Mouse (Mus musculus): ENCODE data around the gene Per1. TPM values are rescaled to one million over a fixed set of nuclear protein-coding genes. Genes with fewer than 3 reads are reported as not detected.

Per1 gene
- polyA plus RNA-seq, 1 experiment from 2014 or later: 8.0 TPM

DNA sequence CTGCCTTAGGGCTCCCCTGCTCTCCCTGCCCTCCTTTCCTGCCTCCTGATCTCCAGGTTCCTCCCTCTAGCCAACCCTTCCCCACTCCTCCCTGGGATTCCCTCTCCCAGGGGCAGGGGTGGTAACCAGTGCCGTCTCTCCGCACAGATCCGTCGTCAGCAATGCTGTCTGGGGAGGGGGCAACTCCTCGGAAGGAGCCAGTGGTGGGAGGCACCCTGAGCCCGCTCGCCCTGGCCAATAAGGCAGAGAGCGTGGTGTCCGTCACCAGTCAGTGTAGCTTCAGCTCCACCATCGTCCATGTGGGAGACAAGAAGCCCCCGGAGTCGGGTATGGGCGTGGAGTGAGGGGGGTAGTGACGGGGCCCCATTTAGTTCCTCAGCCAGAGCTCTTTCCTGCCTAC, 9.5 kb downstream of the Per1 start:
- Histone ChIP-seq H3K9me3 (no peaks in the 10 kb centered on the region), H3K4me2 (no peak overlapping the region), H3K36me3 (peaks cover 89% of the 10 kb centered on the region), H3K4me1 (replicated peaks) (peaks cover 17% of the 10 kb centered on the region), H3K4me3 (no peak overlapping the region), H3K9ac (no peak overlapping the region), H3K27me3 (no peaks in the 10 kb centered on the region), H3K27ac (replicated peaks) (no peak overlapping the region)
- ATAC-seq (ENCODE audit: low read depth): no peak
- 91% methylated on average over 14 of the region's 14 CpGs for WGBS

GRCm38 (mm10) chr11:69105227-69105626, 10.2 kb downstream of the Per1 start:
- H3K9me3 ChIP-seq: no peaks in the 10 kb centered on the region
- 89% methylated on average over 6 of the region's 6 CpGs for WGBS
- no peak overlapping the region for H3K4me2 ChIP-seq
- no peaks in the 10 kb centered on the region for H3K27me3 ChIP-seq
- peaks cover 15% of the 10 kb centered on the region for H3K4me1 ChIP-seq (replicated peaks)
- H3K27ac ChIP-seq (replicated peaks): no peak overlapping the region
- ATAC-seq (ENCODE audit: low read depth): no peak
- H3K36me3 ChIP-seq: peaks cover 90% of the 10 kb centered on the region
- no peak overlapping the region for H3K4me3 ChIP-seq
- H3K9ac ChIP-seq: no peak overlapping the region

GRCm38 (mm10) chr11:69105796-69106195, 10.8 kb downstream of the Per1 start:
- Histone ChIP-seq H3K9me3 (no peaks in the 10 kb centered on the region), H3K36me3 (peaks cover 88% of the 10 kb centered on the region), H3K4me1 (replicated peaks) (peaks cover 13% of the 10 kb centered on the region), H3K27me3 (no peaks in the 10 kb centered on the region), H3K27ac (replicated peaks) (no peak overlapping the region), H3K9ac (no peak overlapping the region), H3K4me2 (no peak overlapping the region), H3K4me3 (no peak overlapping the region)
- ATAC-seq (ENCODE audit: low read depth): no peak
- WGBS: 98% methylated on average over 2 of the region's 2 CpGs

DNA sequence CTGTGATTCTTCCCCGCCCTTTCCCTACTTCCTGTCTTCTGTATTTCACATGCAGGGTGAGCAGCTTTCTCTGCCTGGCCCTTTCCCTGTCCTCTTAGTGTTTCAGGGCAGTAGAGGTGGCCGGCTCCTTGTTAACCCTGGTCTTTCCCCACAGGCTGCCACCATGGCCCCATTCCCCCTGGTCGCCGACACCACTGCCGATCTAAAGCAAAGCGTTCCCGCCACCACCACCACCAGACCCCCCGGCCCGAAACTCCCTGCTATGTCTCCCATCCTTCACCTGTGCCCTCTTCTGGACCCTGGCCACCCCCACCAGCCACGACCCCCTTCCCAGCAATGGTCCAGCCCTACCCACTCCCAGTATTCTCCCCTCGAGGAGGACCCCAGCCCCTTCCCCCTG, 11.3 kb downstream of the Per1 start:
- WGBS: 91% methylated on average over 11 of the region's 11 CpGs
- H3K4me1 ChIP-seq (replicated peaks): peaks cover 12% of the 10 kb centered on the region
- no peak overlapping the region for H3K27ac ChIP-seq (replicated peaks)
- no peak overlapping the region for H3K9ac ChIP-seq
- H3K27me3 ChIP-seq: no peaks in the 10 kb centered on the region
- no peak for ATAC-seq (ENCODE audit: low read depth)
- H3K9me3 ChIP-seq: no peaks in the 10 kb centered on the region
- H3K4me2 ChIP-seq: no peak overlapping the region
- H3K4me3 ChIP-seq: no peak overlapping the region
- H3K36me3 ChIP-seq: peaks cover 83% of the 10 kb centered on the region

DNA sequence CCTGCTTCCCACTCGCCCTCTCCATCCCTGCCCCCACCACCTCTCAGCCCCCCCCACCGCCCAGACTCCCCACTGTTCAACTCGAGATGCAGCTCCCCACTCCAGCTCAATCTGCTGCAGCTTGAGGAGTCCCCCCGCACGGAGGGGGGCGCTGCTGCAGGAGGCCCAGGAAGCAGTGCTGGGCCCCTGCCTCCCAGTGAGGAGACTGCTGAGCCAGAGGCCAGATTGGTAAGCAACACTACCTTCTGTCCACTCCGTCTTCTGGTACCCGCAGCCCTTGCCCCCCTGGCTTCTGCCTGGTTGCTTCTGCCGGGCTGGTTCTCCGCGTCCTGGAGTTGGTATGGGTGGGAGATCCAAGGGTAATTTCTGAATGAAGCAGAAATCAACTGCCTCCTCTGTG, 11.8 kb downstream of the Per1 start:
- WGBS: 85% methylated on average over 11 of the region's 11 CpGs
- no peak for ATAC-seq (ENCODE audit: low read depth)
- peaks cover 16% of the 10 kb centered on the region for H3K4me1 ChIP-seq (replicated peaks)
- H3K4me2 ChIP-seq: no peak overlapping the region
- no peak overlapping the region for H3K27ac ChIP-seq (replicated peaks)
- peaks cover 78% of the 10 kb centered on the region for H3K36me3 ChIP-seq
- H3K27me3 ChIP-seq: no peaks in the 10 kb centered on the region
- no peaks in the 10 kb centered on the region for H3K9me3 ChIP-seq
- no peak overlapping the region for H3K4me3 ChIP-seq
- no peak overlapping the region for H3K9ac ChIP-seq

- H3K4me2 ChIP-seq: no peak overlapping the region
- H3K36me3 ChIP-seq: peaks cover 70% of the 10 kb centered on the region
- 93% methylated on average over 11 of the region's 11 CpGs for WGBS
- peaks cover 22% of the 10 kb centered on the region for H3K4me1 ChIP-seq (replicated peaks)
- H3K27ac ChIP-seq (replicated peaks): no peak overlapping the region
- no peak overlapping the region for H3K9ac ChIP-seq
- no peaks in the 10 kb centered on the region for H3K9me3 ChIP-seq
- no peak overlapping the region for H3K4me3 ChIP-seq
- ATAC-seq (ENCODE audit: low read depth): no peak
- no peaks in the 10 kb centered on the region for H3K27me3 ChIP-seq
These were observed 12.7 kb downstream of the Per1 start for GRCm38 (mm10) chr11:69107676-69108075.

DNA sequence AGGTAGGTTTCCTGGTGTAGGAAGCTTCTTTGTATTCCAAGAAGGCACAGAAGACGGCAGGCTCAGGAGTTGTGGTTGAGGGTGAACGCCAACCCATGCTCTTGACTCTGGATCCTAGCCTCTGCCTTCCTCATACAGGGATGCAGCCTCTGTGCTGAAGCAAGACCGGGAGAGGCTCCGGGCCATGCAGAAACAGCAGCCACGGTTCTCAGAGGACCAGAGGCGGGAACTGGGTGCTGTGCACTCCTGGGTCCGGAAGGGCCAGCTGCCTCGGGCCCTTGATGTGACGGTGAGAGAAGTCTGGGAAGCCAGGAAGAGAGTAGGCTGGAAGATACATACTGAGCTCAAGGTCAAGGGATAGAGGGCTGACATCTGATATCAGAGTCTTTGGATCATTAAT, 13.2 kb downstream of the Per1 start:
- H3K4me3 ChIP-seq: no peak overlapping the region
- no peaks in the 10 kb centered on the region for H3K9me3 ChIP-seq
- no peak overlapping the region for H3K9ac ChIP-seq
- 95% methylated on average over 9 of the region's 9 CpGs for WGBS
- H3K4me2 ChIP-seq: no peak overlapping the region
- no peak for ATAC-seq (ENCODE audit: low read depth)
- peaks cover 22% of the 10 kb centered on the region for H3K4me1 ChIP-seq (replicated peaks)
- peaks cover 64% of the 10 kb centered on the region for H3K36me3 ChIP-seq
- H3K27ac ChIP-seq (replicated peaks): no peak overlapping the region
- peaks cover 5% of the 10 kb centered on the region; the same call in 1 of the 2 replicates for H3K27me3 ChIP-seq

GRCm38 (mm10) chr11:69109032-69109900, 14.2 kb downstream of the Per1 start:
- Histone ChIP-seq H3K27ac (replicated peaks) (no peak overlapping the region), H3K27me3 (peaks cover 13% of the 10 kb centered on the region; the same call in 1 of the 2 replicates), H3K4me3 (no peak overlapping the region), H3K4me1 (replicated peaks) (peaks cover 22% of the 10 kb centered on the region), H3K4me2 (no peak overlapping the region), H3K36me3 (peaks cover 54% of the 10 kb centered on the region), H3K9ac (no peak overlapping the region), H3K9me3 (no peaks in the 10 kb centered on the region)
- WGBS: 86% methylated on average over 13 of the region's 13 CpGs
- ATAC-seq (ENCODE audit: low read depth): no peak

DNA sequence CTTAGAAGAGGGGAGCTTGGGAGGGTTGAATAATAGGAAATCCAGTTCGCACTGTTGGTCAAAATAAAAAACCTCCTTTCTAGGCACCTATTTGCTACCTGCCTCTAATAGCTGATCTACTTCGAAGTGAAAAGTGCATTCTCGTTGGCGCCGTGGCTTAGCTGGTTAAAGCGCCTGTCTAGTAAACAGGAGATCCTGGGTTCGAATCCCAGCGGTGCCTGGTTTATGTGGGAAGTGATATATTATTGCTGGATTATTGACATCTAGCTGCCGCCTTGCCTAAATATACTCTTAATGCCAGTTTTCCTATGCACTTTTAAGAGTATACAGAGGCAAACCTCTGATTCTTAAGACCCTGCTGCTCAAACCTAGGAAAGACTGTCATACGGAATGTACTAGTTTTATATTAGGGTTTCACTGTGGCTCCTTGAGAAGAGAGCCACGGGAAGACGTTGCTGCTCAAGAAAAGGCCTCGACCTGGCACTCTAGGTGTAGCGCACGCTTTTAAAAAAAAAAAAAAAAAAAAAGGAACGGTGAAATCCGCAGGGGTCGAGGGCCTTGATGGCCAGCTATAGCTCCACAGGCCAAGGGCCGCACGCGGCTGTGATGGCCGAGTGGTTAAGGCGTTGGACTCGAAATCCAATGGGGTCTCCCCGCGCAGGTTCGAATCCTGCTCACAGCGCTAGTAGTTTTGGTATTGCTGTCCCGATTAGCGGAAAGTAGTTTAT, 15.5 kb downstream of the Per1 start:
- peaks cover 41% of the 10 kb centered on the region for H3K36me3 ChIP-seq
- peak overlapping the region; percentile 43 for H3K4me3 ChIP-seq
- H3K27ac ChIP-seq (replicated peaks): 0 out of 2 replicates have a peak overlapping the region, but pooled peaks have one; percentile 28
- peak overlapping the region; percentile 60 for H3K4me2 ChIP-seq
- under 1% methylated on average over 30 of the region's 30 CpGs for whole genome bisulfite sequencing
- H3K9ac ChIP-seq: peak overlapping the region; percentile 58; the same call in 1 of the 2 replicates
- H3K9me3 ChIP-seq: no peaks in the 10 kb centered on the region
- ATAC-seq (ENCODE audit: low read depth): peak; percentile 53; the same call in 1 of the 2 replicates
- H3K4me1 ChIP-seq (replicated peaks): peaks cover 22% of the 10 kb centered on the region
- peaks cover 25% of the 10 kb centered on the region for H3K27me3 ChIP-seq

DNA sequence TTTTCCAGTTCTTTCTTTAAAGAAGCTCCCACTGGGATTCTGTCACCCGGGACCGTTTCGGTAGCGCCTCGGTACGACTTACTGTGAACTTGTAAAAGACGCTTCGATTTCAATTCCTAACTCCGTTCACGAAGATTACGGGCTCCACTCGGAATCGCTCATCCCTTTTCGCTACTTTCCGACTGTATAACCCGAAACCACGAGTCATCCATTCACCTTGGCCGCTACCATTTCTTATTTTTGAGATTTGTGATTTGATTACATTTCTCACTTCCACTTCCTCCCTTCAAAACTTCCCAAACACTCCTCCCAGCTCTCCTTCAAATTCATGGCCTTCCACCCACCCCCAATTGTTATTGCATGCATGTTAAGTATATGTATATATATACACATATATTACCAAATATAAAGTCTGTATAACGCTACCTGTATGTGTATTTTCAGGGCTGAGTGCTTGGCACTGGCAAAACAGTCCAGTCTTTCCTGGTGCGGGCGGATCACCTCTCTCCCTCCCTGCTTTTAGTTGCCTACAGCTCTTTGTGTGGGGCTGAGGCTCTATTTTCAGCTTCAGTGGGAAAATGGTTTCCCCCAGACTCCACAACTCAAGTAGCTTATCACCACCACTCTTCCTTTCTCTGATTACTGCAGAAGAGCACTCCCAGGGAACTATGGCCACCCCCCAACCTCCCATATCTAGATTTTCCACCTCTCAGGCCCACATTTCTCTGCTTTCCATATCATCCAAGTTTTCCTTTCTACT, 16.2 kb downstream of the Per1 start:
- H3K9me3 ChIP-seq: no peaks in the 10 kb centered on the region
- H3K9ac ChIP-seq: peak overlapping the region; percentile 58
- H3K27ac ChIP-seq (replicated peaks): no peak overlapping the region
- peaks cover 34% of the 10 kb centered on the region for H3K36me3 ChIP-seq
- H3K4me1 ChIP-seq (replicated peaks): peaks cover 22% of the 10 kb centered on the region
- H3K27me3 ChIP-seq: peaks cover 32% of the 10 kb centered on the region
- 7% methylated on average over 21 of the region's 21 CpGs for whole genome bisulfite sequencing
- peak overlapping the region; percentile 43 for H3K4me3 ChIP-seq
- ATAC-seq (ENCODE audit: low read depth): no peak
- H3K4me2 ChIP-seq: peak overlapping the region; percentile 60

DNA sequence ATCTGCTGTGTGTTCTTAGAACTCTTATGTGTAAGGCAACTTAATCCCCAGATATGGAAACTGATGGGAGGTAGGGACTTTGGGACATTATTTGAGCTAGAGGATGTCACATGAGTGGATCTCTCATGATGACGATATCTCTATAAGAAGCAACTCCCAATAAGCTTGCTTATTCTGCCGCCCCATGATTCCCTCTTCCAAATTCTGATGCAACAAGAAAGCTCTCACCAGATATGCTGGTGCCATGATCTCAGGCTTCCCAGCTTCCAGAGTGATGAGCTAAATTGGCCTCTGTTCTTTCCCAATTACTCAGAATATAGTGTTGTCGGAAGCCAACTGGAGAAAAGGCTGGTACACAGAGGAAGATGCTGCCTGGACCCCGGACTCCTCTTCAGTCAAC, 16.8 kb downstream of the Per1 start:
- ATAC-seq (ENCODE audit: low read depth): no peak
- H3K4me3 ChIP-seq: no peak overlapping the region

GRCm38 (mm10) chr11:69114018-69114417, 19.0 kb downstream of the Per1 start:
- H3K36me3 ChIP-seq: peaks cover 6% of the 10 kb centered on the region
- no peak overlapping the region for H3K4me2 ChIP-seq
- WGBS: 80% methylated on average over 3 of the region's 3 CpGs
- no peak overlapping the region for H3K27ac ChIP-seq (replicated peaks)
- peaks cover 37% of the 10 kb centered on the region for H3K4me1 ChIP-seq (replicated peaks)
- H3K9me3 ChIP-seq: no peaks in the 10 kb centered on the region
- H3K4me3 ChIP-seq: no peak overlapping the region
- peaks cover 36% of the 10 kb centered on the region for H3K27me3 ChIP-seq
- no peak for ATAC-seq (ENCODE audit: low read depth)
- no peak overlapping the region for H3K9ac ChIP-seq

More for the DNA sequence above, 16.8 kb downstream of the Per1 start:
- no peak overlapping the region for H3K27ac ChIP-seq (replicated peaks)
- peak overlapping the region; percentile 60 for H3K4me2 ChIP-seq
- 54% methylated on average over 4 of the region's 4 CpGs for WGBS
- peaks cover 24% of the 10 kb centered on the region for H3K4me1 ChIP-seq (replicated peaks)
- no peaks in the 10 kb centered on the region for H3K9me3 ChIP-seq
- H3K9ac ChIP-seq: peak overlapping the region; percentile 58; the same call in 1 of the 2 replicates
- peaks cover 36% of the 10 kb centered on the region for H3K27me3 ChIP-seq
- H3K36me3 ChIP-seq: peaks cover 28% of the 10 kb centered on the region
